Mouse (Mus musculus): Measurements from ENCODE around the gene Grrp1. TPM values are rescaled to one million over a fixed set of nuclear protein-coding genes. Genes with fewer than 3 reads are reported as not detected.

Gene Grrp1
- polyA plus RNA-seq, 3 experiments from 2014 or later = not detected

GRCm38 (mm10) chr4:134268102-134268655 is 14.3 kb upstream of the Grrp1 start:
- ATAC-seq = no peak

- ATAC-seq = no peak
Observed at GRCm38 (mm10) chr4:134265860-134266585, 12.1 kb upstream of the Grrp1 start.

GRCm38 (mm10) chr4:134263191-134263590 is 9.3 kb upstream of the Grrp1 start:
- no peak for ATAC-seq

DNA sequence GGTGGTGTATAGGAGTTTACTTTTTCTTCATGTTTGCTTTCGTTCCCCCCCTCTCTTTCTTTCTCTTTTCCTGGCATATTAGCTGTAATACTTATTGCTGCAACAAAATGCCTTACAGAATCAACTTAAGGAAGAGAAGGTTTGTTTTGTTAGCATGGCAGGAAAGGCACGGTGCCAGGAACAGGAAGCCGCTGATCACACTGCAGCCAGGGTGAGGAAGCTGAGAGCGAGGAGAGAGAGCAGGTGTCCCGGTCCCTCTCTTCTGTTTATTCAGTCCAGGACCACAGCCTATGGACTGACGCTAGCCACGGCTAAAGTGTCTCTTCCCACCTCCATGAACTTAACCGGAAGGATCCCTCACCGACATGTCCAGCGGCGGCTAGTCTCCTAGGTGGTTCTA is 4.4 kb upstream of the Grrp1 start:
- ATAC-seq = no peak

DNA sequence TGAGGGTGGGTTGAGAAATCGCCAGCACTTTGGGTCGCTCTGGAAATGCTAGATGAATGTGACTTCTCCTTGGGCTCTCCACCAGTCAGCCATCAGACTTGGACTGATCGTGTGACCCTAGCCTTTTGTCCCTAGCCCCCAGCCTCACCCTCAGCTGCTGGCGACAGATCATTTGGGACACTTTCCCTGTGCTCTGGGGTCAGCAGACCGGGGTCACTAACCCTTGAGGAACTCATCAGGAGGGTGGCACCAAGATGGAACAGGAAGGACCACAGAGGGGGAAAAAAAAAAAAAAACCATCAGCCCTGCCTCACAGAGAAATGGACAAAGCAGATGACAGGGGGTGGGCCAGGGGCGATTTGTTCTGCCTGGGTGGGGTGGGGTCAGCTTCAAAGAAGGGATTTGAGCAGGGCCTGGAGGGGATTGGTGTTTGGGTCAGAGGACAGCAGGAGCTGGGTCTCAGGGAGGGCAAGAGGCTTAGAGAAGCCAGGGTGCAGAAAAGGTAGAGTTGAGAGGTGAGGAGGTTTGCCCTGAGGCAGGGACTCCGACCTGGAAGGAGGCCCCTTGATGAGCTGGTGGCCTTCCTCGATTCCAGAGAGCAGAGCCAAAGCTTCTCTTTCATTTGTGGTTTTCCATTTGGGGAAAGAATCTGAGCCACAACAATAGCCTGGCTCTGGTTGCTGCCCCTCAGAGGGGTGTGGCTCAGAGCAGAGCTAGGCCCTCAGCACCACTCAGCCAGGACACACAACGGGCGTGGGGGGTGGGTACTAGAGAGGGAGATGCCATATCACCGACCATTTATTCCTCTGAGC is 3.5 kb upstream of the Grrp1 start:
- no peak for ATAC-seq

DNA sequence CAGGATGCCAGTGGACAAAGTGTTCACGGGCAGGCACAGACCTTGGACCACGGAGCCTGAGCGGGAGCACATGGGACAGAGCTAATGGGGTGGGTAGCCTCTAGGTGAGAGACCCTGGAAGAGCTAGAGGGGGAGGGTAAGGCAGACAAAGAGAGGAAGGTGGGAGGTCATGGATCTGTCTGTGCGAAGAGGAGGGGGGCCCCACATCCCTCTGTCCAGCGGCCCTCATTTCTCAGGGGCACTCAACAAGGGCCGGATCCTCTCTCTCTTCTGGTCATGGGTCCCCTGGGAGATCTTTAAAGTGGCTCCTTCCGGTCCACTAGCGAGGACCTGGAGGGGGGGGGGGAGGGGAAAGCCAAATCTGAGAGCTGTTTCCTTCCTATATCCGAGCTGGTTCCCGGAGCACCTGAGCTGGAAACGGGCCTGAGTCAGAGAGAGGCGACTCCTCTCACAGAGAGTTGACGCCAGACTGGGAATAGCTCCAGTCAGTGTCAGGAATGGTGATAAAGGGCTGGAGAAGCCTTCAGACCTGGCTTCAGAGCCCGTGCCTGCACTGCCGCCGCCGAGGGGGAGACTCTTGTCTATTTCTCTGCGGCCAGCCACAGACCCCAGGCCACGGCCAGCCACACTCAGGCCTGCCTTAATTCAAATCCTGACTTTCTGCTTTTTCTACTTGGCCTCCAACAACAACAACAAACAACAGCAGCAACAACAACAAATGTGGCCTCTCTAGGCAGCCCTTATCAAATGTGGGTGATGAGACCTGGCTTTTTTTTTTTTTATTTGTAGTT is 2.7 kb upstream of the Grrp1 start:
- no peak for ATAC-seq

- no peak for ATAC-seq
Observed at GRCm38 (mm10) chr4:134255854-134256253, 1.9 kb upstream of the Grrp1 start.

DNA sequence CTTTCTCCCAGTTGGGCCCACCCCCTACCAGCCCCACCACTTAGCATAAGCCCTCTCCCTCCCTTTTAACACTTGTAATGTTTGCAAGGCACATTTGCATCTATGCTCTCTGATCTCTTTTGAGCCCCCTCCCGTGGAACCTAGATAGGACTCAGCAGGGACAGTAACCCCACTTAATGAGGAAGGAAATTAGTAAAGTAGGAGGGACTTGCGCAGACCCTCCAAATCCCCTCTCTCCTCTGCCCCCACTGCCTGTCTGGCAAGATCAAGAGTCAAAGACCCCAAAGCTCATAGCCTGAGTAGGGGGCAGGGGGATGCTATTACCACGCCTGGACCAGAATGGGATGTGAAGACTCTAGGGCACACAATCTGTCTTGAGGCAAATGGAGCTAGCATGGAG is 929 bp upstream of the Grrp1 start:
- no peak for ATAC-seq

- ATAC-seq = no peak
Observed at GRCm38 (mm10) chr4:134252911-134253721, 790 bp downstream of the Grrp1 start.

DNA sequence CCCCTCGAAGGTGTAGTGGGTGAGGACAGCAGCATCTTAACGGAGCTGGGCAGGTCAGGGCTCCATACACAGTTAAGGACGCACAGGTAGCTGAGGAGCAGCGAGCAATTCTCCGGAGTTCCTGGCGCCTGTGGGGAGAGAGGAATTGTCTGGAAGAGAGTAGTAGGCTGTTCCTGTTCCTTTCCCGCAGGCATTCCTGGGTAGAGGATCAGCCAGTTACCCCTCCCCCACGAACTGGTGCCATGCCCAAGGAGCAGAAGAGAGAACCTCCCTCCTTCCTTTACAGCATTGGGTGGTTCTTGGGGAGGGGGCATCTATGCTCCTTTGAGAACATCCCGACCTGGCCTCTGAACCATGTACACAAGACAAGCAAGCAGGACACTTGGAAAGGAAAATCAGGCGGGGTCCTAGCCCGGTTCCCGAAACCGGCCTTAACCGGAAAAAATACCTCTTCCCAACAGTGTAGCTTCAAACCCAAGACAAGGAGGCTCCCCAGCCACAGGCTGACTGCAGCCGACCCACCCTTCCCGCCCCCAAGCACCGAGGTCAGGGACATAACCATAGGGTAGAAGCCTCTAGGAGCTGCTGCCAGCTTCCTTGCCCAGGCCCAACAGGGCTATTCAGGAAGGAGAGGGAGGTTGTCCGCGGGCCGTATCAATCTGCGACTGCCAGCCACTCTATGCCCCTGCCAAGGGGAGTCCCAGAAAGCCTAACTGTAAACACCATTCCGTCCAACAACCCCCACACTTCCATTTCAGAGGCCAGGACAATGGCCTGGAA is 1.6 kb downstream of the Grrp1 start:
- no peak for ATAC-seq

DNA sequence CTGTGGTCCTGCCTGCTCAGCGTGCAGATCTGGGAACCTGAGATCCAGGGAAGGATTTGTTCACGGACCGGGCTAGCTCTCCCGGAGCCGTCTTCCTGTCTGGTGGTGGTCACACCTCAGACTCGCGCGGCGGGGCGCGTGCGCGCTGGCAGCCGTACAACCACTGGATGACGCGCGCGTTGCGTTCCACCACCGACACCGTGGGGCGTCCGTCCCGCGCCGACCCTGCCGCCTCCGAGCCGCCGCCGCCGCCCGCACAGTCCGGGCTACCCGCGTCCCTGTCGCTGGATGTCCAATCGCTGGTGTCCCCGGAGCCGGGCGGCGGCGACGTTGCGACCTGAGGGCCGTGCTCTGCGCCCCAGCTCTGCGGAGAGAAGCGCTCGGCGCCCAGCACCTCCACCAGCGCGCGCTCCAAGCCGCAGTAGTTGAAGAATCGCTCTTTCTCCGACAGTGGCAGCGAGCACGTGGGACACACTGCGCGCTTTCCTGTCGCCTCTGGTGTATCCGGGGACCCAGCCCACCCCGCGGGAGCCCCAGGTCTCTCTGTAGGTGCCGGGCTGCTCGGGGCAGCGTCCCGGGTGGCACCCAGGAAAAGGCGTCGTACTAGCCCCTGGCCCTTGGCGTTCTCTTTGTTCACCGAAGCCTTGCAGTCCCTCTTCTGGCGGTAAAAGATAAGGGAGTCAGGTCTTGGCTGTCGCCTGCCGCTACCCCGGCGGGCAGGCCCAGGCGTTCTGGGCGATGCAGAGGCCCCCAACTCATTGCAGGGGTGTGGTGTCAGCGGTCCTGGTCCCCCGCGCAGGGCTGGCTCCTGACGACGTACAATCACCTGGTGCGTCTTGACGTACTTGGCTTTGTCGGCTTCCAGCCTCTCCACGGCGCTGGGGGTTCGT is 2.4 kb downstream of the Grrp1 start:
- ATAC-seq = peak; percentile 32

DNA sequence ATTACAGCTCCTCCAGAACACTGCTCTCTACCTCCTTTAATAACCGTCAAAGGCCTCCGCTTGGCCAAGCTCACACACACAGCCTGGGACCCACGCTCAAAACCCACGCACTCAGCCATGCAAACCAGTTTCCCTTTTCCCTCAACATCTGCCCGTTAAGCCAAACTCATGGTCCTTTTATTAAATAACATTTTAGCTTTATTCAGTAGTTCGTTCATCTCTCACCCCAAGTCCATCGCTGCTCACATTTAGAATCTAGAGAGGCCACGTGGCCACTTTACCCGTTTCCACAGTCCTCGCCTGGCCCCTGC is 3.0 kb downstream of the Grrp1 start:
- ATAC-seq = no peak

GRCm38 (mm10) chr4:134250116-134250929 is 3.6 kb downstream of the Grrp1 start:
- ATAC-seq = no peak

DNA sequence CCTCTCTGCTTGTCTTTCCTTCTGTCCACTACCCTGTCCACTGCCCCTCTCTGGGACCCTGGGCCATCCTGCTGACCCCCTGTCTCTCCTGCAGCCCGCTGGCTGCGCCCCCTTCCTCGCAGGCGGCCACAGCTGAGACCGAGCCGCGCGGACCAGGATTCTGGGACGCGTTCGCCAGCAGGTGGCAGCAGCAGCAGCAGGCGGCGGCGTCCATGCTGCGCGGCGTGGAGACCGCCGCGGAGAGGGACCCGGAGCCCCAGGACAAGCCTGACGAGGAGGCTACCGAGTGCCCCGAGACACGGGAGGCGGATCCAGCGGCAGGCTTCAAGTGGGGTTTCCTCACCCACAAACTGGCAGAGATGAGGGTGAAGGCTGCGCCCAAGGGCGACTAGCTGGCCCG is 4.3 kb downstream of the Grrp1 start:
- ATAC-seq = peak; percentile 33

- no peak for ATAC-seq
Observed at GRCm38 (mm10) chr4:134246719-134247258, 7.1 kb downstream of the Grrp1 start, which contains the start of gene Gm30191. Gm30191 (plus strand) TSS chr4:134246935.

GRCm38 (mm10) chr4:134246256-134246655 is 7.7 kb downstream of the Grrp1 start:
- no peak for ATAC-seq

DNA sequence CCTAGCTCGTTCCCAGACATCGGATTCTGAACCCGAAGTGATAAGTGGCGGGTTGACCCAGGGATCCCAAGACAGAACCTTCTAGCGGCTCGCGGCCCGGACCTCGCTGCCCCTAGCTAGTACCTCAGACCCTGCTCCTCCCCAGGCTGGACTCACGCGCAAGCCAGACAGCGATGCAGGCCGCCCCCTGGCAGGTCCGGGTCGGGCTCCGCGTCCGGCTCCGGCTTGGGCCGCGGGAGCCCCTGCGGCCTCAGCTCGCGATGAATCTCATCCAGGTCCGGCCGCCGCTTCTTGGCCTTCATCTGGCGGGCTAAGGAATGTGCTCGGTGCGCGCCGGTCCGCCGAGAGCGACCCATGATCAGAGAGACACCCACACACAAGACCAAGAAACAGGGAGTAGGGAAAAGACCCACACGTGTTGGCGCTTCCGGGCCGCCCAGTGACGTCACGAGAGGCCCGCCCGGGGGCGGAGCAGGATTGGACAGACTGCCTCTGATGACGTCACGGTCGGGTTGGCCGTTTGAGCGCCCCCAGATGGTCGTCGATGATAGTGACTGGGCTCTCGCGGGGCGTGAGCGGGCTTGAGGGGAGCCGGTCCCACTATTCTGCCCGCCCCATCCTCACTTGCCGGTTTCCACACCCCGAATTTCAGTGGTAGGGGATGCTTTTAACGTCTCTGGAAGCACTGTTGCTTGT is 8.6 kb downstream of the Grrp1 start, which contains the start of gene Zfp593:
Gene Zfp593 (minus strand): TSS at position 445 of the 696 bp plus-strand sequence.
- peak; percentile 95 for ATAC-seq

Measured in inflammation-experienced regulatory T-cells, adult 6 months (primary cell).